Mouse (Mus musculus): ENCODE results near the gene Tbx18.

GRCm38 (mm10) chr9:87727155-87727953 lies 3.7 kb downstream of the Tbx18 start:
- TF ChIP-seq CTCF (IDR thresholded peaks at IDR 0.05; ENCODE audit: low read depth) (no peak), EP300 (IDR thresholded peaks at IDR 0.05; ENCODE audit: low read depth) (no peak)
